In the genomic region with DNA sequence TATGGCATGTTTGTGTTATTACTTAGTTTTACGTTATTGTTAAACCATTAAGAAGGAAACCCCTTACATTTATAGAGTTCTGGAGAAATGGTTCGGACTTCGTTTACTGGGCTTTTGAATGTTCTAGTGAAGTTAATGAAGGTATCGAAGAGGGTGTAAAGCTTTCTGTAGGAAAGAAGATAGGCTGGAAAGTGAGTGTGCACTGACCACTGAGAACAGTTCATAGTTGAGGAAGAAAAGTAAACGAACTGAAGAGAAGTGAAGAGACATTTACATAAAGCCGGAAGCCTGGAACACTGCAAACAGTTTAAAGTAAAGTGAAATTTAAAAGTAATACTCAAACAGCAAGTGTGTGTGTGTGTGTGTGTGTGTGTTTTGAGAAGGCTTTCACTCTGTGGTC, we compare ENCODE assay signal across 8 mouse cellular contexts. TPM values are rescaled to one million over a fixed set of nuclear protein-coding genes. Genes with fewer than 3 reads are reported as not detected.
DNase-seq lines count a peak whose midpoint lies in the region; ATAC-seq and TF ChIP-seq lines count a peak whose summit lies in the region.

No protein-coding gene starts in this region.

- TF ChIP-seq CTCF in forebrain, postnatal 0 days (IDR thresholded peaks at IDR 0.05; ENCODE audit: low read depth), result no peak

- no peak overlapping the region for H3K27ac ChIP-seq in forebrain, postnatal 0 days (ENCODE audit: low read depth, low read length)
- H3K27ac ChIP-seq in forebrain, embryonic 15.5 days (replicated peaks), result no peak overlapping the region
- peak overlapping the region; percentile 39; the same call in 1 of the 2 replicates for H3K27ac ChIP-seq in lung, embryonic 16.5 days (ENCODE audit: low read length)
- H3K27ac ChIP-seq in intestine, embryonic 15.5 days, result no peak overlapping the region
- no peak overlapping the region for H3K27ac ChIP-seq in neural tube, embryonic 15.5 days (replicated peaks)

- H3K4me2 ChIP-seq in forebrain, postnatal 0 days (ENCODE audit: low read depth), result peak overlapping the region; percentile 24; the same call in 1 of the 2 replicates
- H3K4me2 ChIP-seq in forebrain, embryonic 15.5 days (replicated peaks), result no peak overlapping the region
- H3K4me2 ChIP-seq in lung, embryonic 16.5 days (ENCODE audit: low read depth, low read length), result peak overlapping the region; percentile 50
- peak overlapping the region; percentile 14; the same call in 1 of the 2 replicates for H3K4me2 ChIP-seq in intestine, embryonic 15.5 days (replicated peaks)
- peak overlapping the region; percentile 34 for H3K4me2 ChIP-seq in neural tube, embryonic 15.5 days

- no peaks in the 10 kb centered on the region for H3K36me3 ChIP-seq in forebrain, postnatal 0 days (ENCODE audit: insufficient read depth)
- no peaks in the 10 kb centered on the region for H3K36me3 ChIP-seq in forebrain, embryonic 15.5 days
- H3K36me3 ChIP-seq in lung, embryonic 16.5 days (ENCODE audit: control insufficient read depth, insufficient read depth, low read length), result no peaks in the 10 kb centered on the region
- no peaks in the 10 kb centered on the region for H3K36me3 ChIP-seq in intestine, embryonic 15.5 days
- H3K36me3 ChIP-seq in neural tube, embryonic 15.5 days, result no peaks in the 10 kb centered on the region

- 72% methylated on average over 6 of the region's 6 CpGs for WGBS in forebrain, postnatal 0 days
- WGBS in forebrain, embryonic 15.5 days, result 72% methylated on average over 6 of the region's 6 CpGs
- WGBS in lung, embryonic 16.5 days, result 33% methylated on average over 6 of the region's 6 CpGs
- 51% methylated on average over 6 of the region's 6 CpGs for WGBS in intestine, embryonic 15.5 days
- WGBS in neural tube, embryonic 15.5 days, result 81% methylated on average over 6 of the region's 6 CpGs

- no peaks in the 10 kb centered on the region for H3K27me3 ChIP-seq in forebrain, postnatal 0 days (ENCODE audit: insufficient read depth, low read length)
- no peaks in the 10 kb centered on the region for H3K27me3 ChIP-seq in forebrain, embryonic 15.5 days
- H3K27me3 ChIP-seq in lung, embryonic 16.5 days (ENCODE audit: control insufficient read depth, insufficient read depth, low read depth, low read length), result no peaks in the 10 kb centered on the region
- no peaks in the 10 kb centered on the region for H3K27me3 ChIP-seq in intestine, embryonic 15.5 days (replicated peaks)
- no peaks in the 10 kb centered on the region for H3K27me3 ChIP-seq in neural tube, embryonic 15.5 days (replicated peaks)

- no peak for ATAC-seq in forebrain, postnatal 0 days
- ATAC-seq in forebrain, embryonic 15.5 days (replicated peaks), result no peak
- ATAC-seq in lung, embryonic 16.5 days (ENCODE audit: low read depth), result no peak
- no peak for ATAC-seq in intestine, embryonic 15.5 days
- no peak for ATAC-seq in neural tube, embryonic 15.5 days (ENCODE audit: low FRiP score)
- no peak for ATAC-seq in megakaryocyte progenitor cell, adult 5-6 weeks (replicated peaks; ENCODE audit: poor library complexity)

- H3K4me3 ChIP-seq in forebrain, postnatal 0 days (ENCODE audit: low read depth, low read length), result no peak overlapping the region
- H3K4me3 ChIP-seq in forebrain, embryonic 15.5 days, result no peak overlapping the region
- peak overlapping the region; percentile 25; the same call in 1 of the 2 replicates for H3K4me3 ChIP-seq in lung, embryonic 16.5 days (ENCODE audit: low read length)
- H3K4me3 ChIP-seq in intestine, embryonic 15.5 days (replicated peaks), result no peak overlapping the region
- no peak overlapping the region; the same call in 1 of the 2 replicates for H3K4me3 ChIP-seq in neural tube, embryonic 15.5 days (replicated peaks)

- no peak for DNase-seq in forebrain, postnatal 0 days
- no peak for DNase-seq in lung, postnatal 36 days
- DNase-seq in layer of hippocampus, adult 8-10 months (ENCODE audit: low spot score in 2 of 2), result no peak

- H3K9me3 ChIP-seq in forebrain, postnatal 0 days (ENCODE audit: low read length), result no peaks in the 10 kb centered on the region
- H3K9me3 ChIP-seq in forebrain, embryonic 15.5 days, result no peaks in the 10 kb centered on the region
- H3K9me3 ChIP-seq in lung, embryonic 16.5 days (ENCODE audit: control insufficient read depth, low read length), result no peaks in the 10 kb centered on the region
- H3K9me3 ChIP-seq in intestine, embryonic 15.5 days, result no peaks in the 10 kb centered on the region
- H3K9me3 ChIP-seq in neural tube, embryonic 15.5 days (replicated peaks), result no peaks in the 10 kb centered on the region

- H3K4me1 ChIP-seq in forebrain, postnatal 0 days (ENCODE audit: insufficient read depth), result 0 out of 2 replicates have a peak, but pooled peaks cover 3% of the 10 kb centered on the region
- peaks cover 10% of the 10 kb centered on the region; the same call in 1 of the 2 replicates for H3K4me1 ChIP-seq in forebrain, embryonic 15.5 days
- peaks cover 8% of the 10 kb centered on the region; the same call in 1 of the 2 replicates for H3K4me1 ChIP-seq in lung, embryonic 16.5 days (replicated peaks; ENCODE audit: control insufficient read depth, insufficient read depth, low read length)
- H3K4me1 ChIP-seq in intestine, embryonic 15.5 days (replicated peaks), result 0 out of 2 replicates have a peak, but pooled peaks cover 7% of the 10 kb centered on the region
- peaks cover 12% of the 10 kb centered on the region; the same call in 1 of the 2 replicates for H3K4me1 ChIP-seq in neural tube, embryonic 15.5 days

- H3K9ac ChIP-seq in forebrain, postnatal 0 days, result no peak overlapping the region
- no peak overlapping the region for H3K9ac ChIP-seq in forebrain, embryonic 15.5 days (replicated peaks)
- H3K9ac ChIP-seq in lung, embryonic 16.5 days (ENCODE audit: low read length), result peak overlapping the region; percentile 5; the same call in 1 of the 2 replicates
- no peak overlapping the region for H3K9ac ChIP-seq in intestine, embryonic 15.5 days
- H3K9ac ChIP-seq in neural tube, embryonic 15.5 days (replicated peaks), result no peak overlapping the region

RNA-seq across cellular contexts. Expression of gene Foxn2, which starts 2.1 kb away (rescaled TPM):
- total RNA-seq in forebrain, postnatal 0 days (2014; rRNA removed), result 11.2 and 11.5 TPM in 2 replicates
- polyA plus RNA-seq in forebrain, postnatal 0 days (2015; fragmentation: Nextera tagmentation; extraction: Ambion mirVana), result 4.3 and 5.0 TPM in 2 replicates
- 10.7 TPM in 2 replicates for polyA plus RNA-seq in forebrain, embryonic 15.5 days (2015; fragmentation: Nextera tagmentation; extraction: Ambion mirVana)
- 21.5 and 21.8 TPM in 2 replicates for polyA plus RNA-seq in lung, embryonic 16.5 days (2015; fragmentation: Nextera tagmentation; extraction: Ambion mirVana)
- 16.2 and 16.4 TPM in 2 replicates for polyA plus RNA-seq in intestine, embryonic 15.5 days (2015; fragmentation: Nextera tagmentation; extraction: Ambion mirVana)
- 8.4 and 9.6 TPM in 2 replicates for polyA plus RNA-seq in neural tube, embryonic 15.5 days (2015; fragmentation: Nextera tagmentation; extraction: Ambion mirVana)
- 10 to 100 TPM; 22.9 to 25.2 (median 24.0) TPM for total RNA-seq in layer of hippocampus, adult 8-10 months (2022)
- 36.1 and 38.4 TPM in 2 replicates for total RNA-seq in megakaryocyte progenitor cell, adult 5-6 weeks (2015)
- 47.7 and 50.8 TPM in 2 replicates for total RNA-seq in megakaryocyte progenitor cell, adult 5-6 weeks (2017)
